Mouse (Mus musculus) CH12.LX (cell line): ENCODE data around the gene Clnk. TPM values are rescaled to one million over a fixed set of nuclear protein-coding genes. Genes with fewer than 3 reads are reported as not detected.

Source experiments
- DNase-seq: peaks from one replicate; pipeline ENCODE4 v3.0.0-alpha.2; 2013; ENCODE audit errors: extremely low read depth
- H3K27ac ChIP-seq: 2 replicates; pipeline ENCODE4 v1.5.1; 2012; ENCODE audit warnings: low read depth, mild to moderate bottlenecking, control low read depth, moderate library complexity; ENCODE audit not compliant: insufficient read depth
- H3K27me3 ChIP-seq: replicated peaks from 2 replicates; pipeline ENCODE3; 2012; ENCODE audit warnings: inconsistent platforms
- H3K36me3 ChIP-seq, 2 experiments: replicated peaks in 1 of 2; 2 replicates each; pipeline versions ENCODE3 to v1.6.1; 2012; ENCODE audit warnings: inconsistent platforms in 1 of 2, low read length in 1 of 2, mild to moderate bottlenecking in 1 of 2, mixed read lengths in 1 of 2, moderate library complexity in 1 of 2; ENCODE audit not compliant: control insufficient read depth in 1 of 2, insufficient read depth in 1 of 2
- H3K4me1 ChIP-seq, 2 experiments: 2 replicates each; pipeline ENCODE4 v1.6.1; 2012; ENCODE audit warnings: inconsistent platforms in 1 of 2, moderate library complexity in 1 of 2; ENCODE audit not compliant: insufficient read depth in 2 of 2, control insufficient read depth in 1 of 2
- H3K4me2 ChIP-seq: 2 replicates; pipeline ENCODE4 v1.6.1; 2012; ENCODE audit warnings: low read depth, mild to moderate bottlenecking, control low read depth; ENCODE audit not compliant: poor library complexity, insufficient read depth, severe bottlenecking
- H3K4me3 ChIP-seq, 3 experiments: fragments of 150-350 bp in 1 of 3; sonication (generic) in 1 of 3; replicated peaks in 1 of 3; 2 replicates each; pipeline versions ENCODE3 to v1.5.1; 2011 to 2012; ENCODE audit warnings: low read depth in 2 of 3, low read length in 2 of 3, mild to moderate bottlenecking in 2 of 3, moderate library complexity in 2 of 3, control low read depth in 1 of 3, improper control_type of control experiment in 1 of 3, inconsistent platforms in 1 of 3, mixed read lengths in 1 of 3; ENCODE audit not compliant: poor library complexity in 1 of 3
- H3K79me2 ChIP-seq: replicated peaks from 2 replicates; pipeline ENCODE4 v1.6.1; 2012; ENCODE audit warnings: mild to moderate bottlenecking, moderate library complexity; ENCODE audit not compliant: control insufficient read depth, poor library complexity, insufficient read depth, severe bottlenecking; ENCODE audit errors: extremely low read depth
- H3K9ac ChIP-seq: 2 replicates; pipeline ENCODE4 v1.6.1; 2012; ENCODE audit warnings: low read depth, mild to moderate bottlenecking, control low read depth, moderate library complexity; ENCODE audit not compliant: insufficient read depth
- H3K9me3 ChIP-seq: replicated peaks from 2 replicates; pipeline ENCODE3; 2012; ENCODE audit warnings: low read length, inconsistent platforms, mixed read lengths
- CHD1 ChIP-seq: IDR thresholded peaks from 2 replicates; pipeline ENCODE4 v1.6.1; 2012; ENCODE audit warnings: low read depth, low read length, improper control_type of control experiment, inconsistent platforms
- CHD2 ChIP-seq: IDR thresholded peaks from 2 replicates; pipeline ENCODE4 v1.6.1; 2011; ENCODE audit warnings: low read length, improper control_type of control experiment
- CTCF ChIP-seq, 2 experiments: IDR thresholded peaks in 1 of 2; conservative IDR thresholded peaks in 1 of 2; 2 replicates each; pipeline ENCODE4 v1.5.1; 2011 to 2012; ENCODE audit warnings: low read depth in 2 of 2, low read length in 2 of 2, improper control_type of control experiment in 1 of 2, inconsistent platforms in 1 of 2, mild to moderate bottlenecking in 1 of 2, moderate library complexity in 1 of 2
- E2F4 ChIP-seq: IDR thresholded peaks from 2 replicates; pipeline ENCODE4 v1.6.1; 2011; ENCODE audit warnings: low read depth, low read length, improper control_type of control experiment; ENCODE audit not compliant: insufficient replicate concordance
- ELF1 ChIP-seq: IDR thresholded peaks from 2 replicates; pipeline ENCODE4 v1.6.1; 2014; ENCODE audit warnings: low read depth, mild to moderate bottlenecking, inconsistent platforms, low read length, improper control_type of control experiment
- GABPA ChIP-seq: IDR thresholded peaks from 2 replicates; pipeline ENCODE4 v1.6.1; 2012; ENCODE audit warnings: low read depth, low read length, improper control_type of control experiment, inconsistent platforms; ENCODE audit not compliant: insufficient replicate concordance
- JUN ChIP-seq: IDR thresholded peaks from 2 replicates; pipeline ENCODE4 v1.6.1; 2011; ENCODE audit warnings: low read depth, mild to moderate bottlenecking, low read length, improper control_type of control experiment, moderate library complexity; ENCODE audit not compliant: insufficient read depth
- KAT2A ChIP-seq: IDR thresholded peaks from 2 replicates; pipeline ENCODE4 v1.6.1; 2012; ENCODE audit warnings: low read length, improper control_type of control experiment, inconsistent platforms; ENCODE audit not compliant: insufficient replicate concordance
- MAFK ChIP-seq: IDR thresholded peaks from 2 replicates; pipeline ENCODE4 v1.6.1; 2011; ENCODE audit warnings: low read length, improper control_type of control experiment; ENCODE audit not compliant: insufficient replicate concordance
- MAX ChIP-seq: IDR thresholded peaks from 2 replicates; pipeline ENCODE4 v1.6.1; 2011; ENCODE audit warnings: low read length, improper control_type of control experiment
- MEF2A ChIP-seq: IDR thresholded peaks from 2 replicates; pipeline ENCODE4 v1.6.1; 2014; ENCODE audit warnings: low read depth, mild to moderate bottlenecking, inconsistent platforms, low read length, improper control_type of control experiment, borderline replicate concordance
- MXI1 ChIP-seq: IDR thresholded peaks from 2 replicates; pipeline ENCODE4 v1.6.1; 2011; ENCODE audit warnings: mild to moderate bottlenecking, low read depth, low read length, improper control_type of control experiment
- NRF1 ChIP-seq: IDR thresholded peaks from 2 replicates; pipeline ENCODE4 v1.6.1; 2014; ENCODE audit warnings: low read depth, mild to moderate bottlenecking, inconsistent platforms, low read length, improper control_type of control experiment, moderate library complexity
- PAX5 ChIP-seq: IDR thresholded peaks from 2 replicates; pipeline ENCODE4 v1.6.1; 2012; ENCODE audit warnings: low read length, inconsistent platforms, mixed read lengths
- POLR2A ChIP-seq: IDR thresholded peaks from 2 replicates; pipeline ENCODE4 v1.6.1; 2011; ENCODE audit warnings: low read depth, mild to moderate bottlenecking, improper control_type of control experiment, low read length
- SIN3A ChIP-seq: IDR thresholded peaks from 2 replicates; pipeline ENCODE4 v1.6.1; 2012; ENCODE audit warnings: low read length, improper control_type of control experiment, inconsistent platforms
- SMC3 ChIP-seq: IDR thresholded peaks from 2 replicates; pipeline ENCODE4 v1.6.1; 2011; ENCODE audit warnings: low read depth, low read length, improper control_type of control experiment
- TCF12 ChIP-seq: IDR thresholded peaks from 2 replicates; pipeline ENCODE4 v1.6.1; 2014; ENCODE audit warnings: low read depth, mild to moderate bottlenecking, inconsistent platforms, low read length, improper control_type of control experiment
- UBTF ChIP-seq: IDR thresholded peaks from 2 replicates; pipeline ENCODE4 v1.6.1; 2012; ENCODE audit warnings: low read depth, mild to moderate bottlenecking, inconsistent platforms, low read length, improper control_type of control experiment, moderate library complexity
- USF1 ChIP-seq: IDR thresholded peaks from 2 replicates; pipeline ENCODE4 v1.6.1; 2014; ENCODE audit warnings: low read depth, mild to moderate bottlenecking, inconsistent platforms, low read length, improper control_type of control experiment
- USF2 ChIP-seq: conservative IDR thresholded peaks from 2 replicates; pipeline ENCODE4 v1.6.1; 2011; ENCODE audit warnings: low read depth, low read length, improper control_type of control experiment
- ZC3H11A ChIP-seq: IDR thresholded peaks from 2 replicates; pipeline ENCODE4 v1.6.1; 2012; ENCODE audit warnings: low read depth, mild to moderate bottlenecking, inconsistent platforms, low read length, improper control_type of control experiment
- ZMIZ1 ChIP-seq: IDR thresholded peaks from 2 replicates; pipeline ENCODE4 v1.6.1; 2012; ENCODE audit warnings: low read depth, mild to moderate bottlenecking, inconsistent platforms, low read length, improper control_type of control experiment
- dilution Hi-C: fragments of 300-500 bp; cut with MboI; formaldehyde crosslinking; loops from 2 replicates; pipeline ENCODE4 v1.14.3; 2020; ENCODE audit warnings: low sequenced_read_pairs; ENCODE audit not compliant: extremely low pct_unique_long_range_greater_than_20kb, extremely low pct_ligation_motif_present
- in situ Hi-C: fragments of 300-500 bp; cut with MboI; formaldehyde crosslinking; loops from 3 replicates; pipeline ENCODE4 v1.14.3; 2019; ENCODE audit warnings: low sequenced_read_pairs, low pct_ligation_motif_present, low pct_unique_long_range_greater_than_20kb, mixed read lengths
- polyA plus RNA-seq: library from polyadenylated mRNA; unstranded; fragments of >175 nt; gene quantifications from 2 replicates; pipeline ENCODE4 v1.2.1, GENCODE M21; 2012; ENCODE audit warnings: low read depth; ENCODE audit not compliant: insufficient read length
- total RNA-seq, 2 experiments: library from RNA; depleted of rRNA; stranded (reverse); fragments of 300-350 nt in 1 of 2; fragments of >200 nt in 1 of 2; gene quantifications; 2 replicates each; pipeline ENCODE4 v1.2.3; 2012 to 2014

Gene Clnk
- total and polyA plus RNA-seq, 3 experiments, result not detected

DNA sequence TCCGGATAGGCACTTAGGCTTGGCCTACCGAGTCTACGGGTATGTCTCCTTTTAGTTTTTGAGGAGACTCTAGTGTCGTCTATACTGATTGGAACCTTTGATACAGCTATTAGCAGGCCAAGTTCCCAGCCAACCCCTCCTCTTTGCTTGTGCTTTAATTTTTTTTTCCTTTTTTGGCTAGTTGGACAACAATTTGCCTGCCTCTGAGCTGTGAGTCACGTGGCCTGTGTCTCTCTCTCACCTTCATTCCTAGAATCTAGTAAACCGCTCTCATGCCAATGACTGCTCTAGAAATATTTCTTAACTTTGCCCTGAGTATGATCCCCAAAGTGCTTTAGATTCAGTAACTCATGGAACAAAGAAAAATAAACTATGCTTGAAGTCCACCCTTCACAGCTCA lies 173.7 kb downstream of the Clnk start:
- Histone ChIP-seq H3K9ac (no peak overlapping the region), H3K79me2 (no peaks in the 10 kb centered on the region), H3K4me1 (peaks cover 0 to 6% of the 10 kb centered on the region in 2 experiments; a peak in 1 of 4 replicates), H3K27ac (no peak overlapping the region), H3K4me3 (no peak overlapping the region), H3K27me3 (no peaks in the 10 kb centered on the region), H3K36me3 (no peaks in the 10 kb centered on the region), H3K4me2 (no peak overlapping the region), H3K9me3 (no peaks in the 10 kb centered on the region)
- dilution Hi-C loops, result no loop called here
- no peak for DNase-seq
- TF ChIP-seq CHD2, result no peak
- TF ChIP-seq ZC3H11A, result no peak
- no peak for TF ChIP-seq USF1
- TF ChIP-seq JUN, result no peak
- no peak for TF ChIP-seq UBTF
- no peak for TF ChIP-seq ELF1
- no peak for TF ChIP-seq KAT2A
- TF ChIP-seq PAX5, result no peak
- no peak for TF ChIP-seq CTCF (conservative IDR thresholded peaks at IDR 0.05 in 1 of 2, IDR thresholded peaks at IDR 0.05 in 1 of 2; ENCODE audit: low read depth in 2 of 2, low read length in 2 of 2)
- TF ChIP-seq MXI1, result no peak
- no peak for TF ChIP-seq SMC3
- no peak for TF ChIP-seq MEF2A
- TF ChIP-seq CHD1, result no peak
- TF ChIP-seq MAX, result no peak
- in situ Hi-C loops, result no loop called here

DNA sequence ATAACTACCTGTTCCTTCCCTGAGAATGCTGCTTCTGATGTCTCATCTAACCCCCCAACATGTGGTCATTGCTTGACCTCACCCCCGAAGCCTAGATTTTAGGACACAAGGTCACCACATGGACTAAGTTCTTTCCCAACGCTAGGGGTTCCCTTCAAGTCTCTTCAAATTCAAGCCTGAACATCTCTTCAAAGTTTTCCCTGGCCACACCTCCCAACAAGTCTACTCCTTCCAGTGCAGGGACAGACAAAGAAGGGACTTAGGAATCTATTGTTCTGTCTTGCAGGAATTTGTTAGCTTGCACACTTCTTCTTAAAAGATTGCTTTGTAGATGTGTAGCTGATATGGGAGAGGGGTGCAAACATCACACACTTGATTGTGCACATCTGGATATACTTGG lies 174.5 kb downstream of the Clnk start:
- no peaks in the 10 kb centered on the region for H3K79me2 ChIP-seq
- H3K27ac ChIP-seq, result no peak overlapping the region
- H3K9ac ChIP-seq, result no peak overlapping the region
- dilution Hi-C loops, result no loop called here
- DNase-seq, result no peak
- no peak overlapping the region for H3K4me3 ChIP-seq
- TF ChIP-seq ZMIZ1, result no peak
- TF ChIP-seq USF1, result no peak
- TF ChIP-seq POLR2A, result no peak
- TF ChIP-seq TCF12, result no peak
- no peak for TF ChIP-seq GABPA
- no peak for TF ChIP-seq MXI1
- TF ChIP-seq ZC3H11A, result no peak
- TF ChIP-seq CTCF (conservative IDR thresholded peaks at IDR 0.05 in 1 of 2, IDR thresholded peaks at IDR 0.05 in 1 of 2; ENCODE audit: low read depth in 2 of 2, low read length in 2 of 2), result no peak
- no peak for TF ChIP-seq CHD2
- no peak for TF ChIP-seq ELF1
- TF ChIP-seq SIN3A, result no peak
- no peak for TF ChIP-seq KAT2A
- no peak for TF ChIP-seq USF2
- no peak for TF ChIP-seq NRF1
- TF ChIP-seq MAFK, result no peak
- TF ChIP-seq E2F4, result no peak
- TF ChIP-seq, all 38 proteins: peak for 0
- Histone ChIP-seq H3K4me1 (peaks cover 0 to 6% of the 10 kb centered on the region in 2 experiments; a peak in 1 of 4 replicates), H3K9me3 (no peaks in the 10 kb centered on the region), H3K4me2 (no peak overlapping the region), H3K27me3 (no peaks in the 10 kb centered on the region), H3K36me3 (no peaks in the 10 kb centered on the region)
- in situ Hi-C loops, result no loop called here
